ENCODE assay signal across 8 mouse cellular contexts in genomic region chr16:32419517-32420483, GRCm38 (mm10). TPM values are rescaled to one million over a fixed set of nuclear protein-coding genes. Genes with fewer than 3 reads are reported as not detected.
DNase-seq lines count a peak whose midpoint lies in the region; ATAC-seq lines count a peak whose summit lies in the region.

Gene Tctex1d2 (plus strand): TSS chr16:32419702.

- H3K9ac ChIP-seq in lung, embryonic 16.5 days (ENCODE audit: low read length) = peak within 1 kb of the TSS; percentile 84

- peak within 1 kb of the TSS; percentile 77 for H3K4me3 ChIP-seq in lung, embryonic 16.5 days (ENCODE audit: low read length)

- H3K9me3 ChIP-seq in lung, embryonic 16.5 days (ENCODE audit: control insufficient read depth, low read length) = no peaks in the 10 kb centered on the region

- H3K4me1 ChIP-seq in lung, embryonic 16.5 days (replicated peaks; ENCODE audit: control insufficient read depth, insufficient read depth, low read length) = peaks cover 6% of the 10 kb centered on the region; the same call in 1 of the 2 replicates

- H3K27me3 ChIP-seq in lung, embryonic 16.5 days (ENCODE audit: control insufficient read depth, insufficient read depth, low read depth, low read length) = no peaks in the 10 kb centered on the region

- peak within 1 kb of the TSS; percentile 95 for H3K27ac ChIP-seq in lung, embryonic 16.5 days (ENCODE audit: low read length)

- 1% methylated on average over 45 of the region's 45 CpGs for WGBS in lung, embryonic 16.5 days

- H3K4me2 ChIP-seq in lung, embryonic 16.5 days (ENCODE audit: low read depth, low read length) = peak within 1 kb of the TSS; percentile 66

- H3K36me3 ChIP-seq in lung, embryonic 16.5 days (ENCODE audit: control insufficient read depth, insufficient read depth, low read length) = no peaks in the 10 kb centered on the region

- peak; percentile 96 to 99 for ATAC-seq in hematopoietic stem cell, adult 5-6 weeks (replicated peaks in 1 of 2; ENCODE audit: insufficient read depth in 1 of 2, low FRiP score in 2 of 2, low TSS enrichment in 1 of 2, low read depth in 1 of 2, poor library complexity in 2 of 2, severe bottlenecking in 2 of 2)
- peak; percentile 99 for ATAC-seq in lung, embryonic 16.5 days (ENCODE audit: low read depth)

- DNase-seq in MEL-GATA-1-ER (ENCODE audit: extremely low read depth, low read depth) = peak; percentile 96
- DNase-seq in cerebellum, adult 8-10 months = peak; percentile 92
- DNase-seq in forelimb bud, embryonic 11.5 days (ENCODE audit: low read depth, low spot score) = peak; percentile 93
- DNase-seq in layer of hippocampus, adult 9-10 months (ENCODE audit: low spot score) = peak; percentile 77
- DNase-seq in ovary, postnatal 10 days (ENCODE audit: low spot score) = peak; percentile 89
- DNase-seq in thymus, postnatal 10 days (ENCODE audit: low spot score in 2 of 2) = peak; percentile 79 to 82

RNA-seq across cellular contexts. Expression of gene Tctex1d2, which starts in this region (rescaled TPM):
- 54.3 and 62.3 TPM in 2 replicates for total RNA-seq in hematopoietic stem cell, adult 5-6 weeks (2017)
- 30.1 and 31.8 TPM in 2 replicates for polyA plus RNA-seq in lung, embryonic 16.5 days (2015; fragmentation: Nextera tagmentation; extraction: Ambion mirVana)

Comparison
In these comparisons a context has a peak if more than half of its experiments do, and no peak if none do; other contexts are left out.
1. Peak in every context shown above with its lines: DNase-seq, ATAC-seq, H3K4me3 ChIP-seq and H3K27ac ChIP-seq.